Mouse (Mus musculus) embryonic fibroblast, embryonic 13.5 days (primary cell): ENCODE data around the gene Olfr519. TPM values are rescaled to one million over a fixed set of nuclear protein-coding genes. Genes with fewer than 3 reads are reported as not detected.

Experiments
- H3K27ac ChIP-seq: 2 replicates; pipeline ENCODE4 v1.5.1; 2012; ENCODE audit warnings: low read length, control low read depth, inconsistent platforms; ENCODE audit not compliant: insufficient read depth
- H3K4me1 ChIP-seq: 2 replicates; pipeline ENCODE4 v1.6.1; 2011; ENCODE audit warnings: low read length; ENCODE audit not compliant: control insufficient read depth, insufficient read depth
- H3K4me3 ChIP-seq: 2 replicates; pipeline ENCODE4 v1.5.1; 2011; ENCODE audit warnings: mild to moderate bottlenecking, control low read depth, low read length; ENCODE audit not compliant: insufficient read depth
- CTCF ChIP-seq: IDR thresholded peaks from 2 replicates; pipeline ENCODE4 v1.5.1; 2011; ENCODE audit warnings: mild to moderate bottlenecking, control low read depth, low read length, moderate library complexity, borderline replicate concordance; ENCODE audit not compliant: insufficient read depth
- POLR2A ChIP-seq: IDR thresholded peaks from 2 replicates; pipeline ENCODE4 v1.6.1; 2011; ENCODE audit warnings: low read depth, mild to moderate bottlenecking, control low read depth, low read length, moderate library complexity
- polyA plus RNA-seq: library from polyadenylated mRNA; stranded (reverse); fragments of >200 nt; gene quantifications from 2 replicates; pipeline ENCODE4 v1.2.4, GENCODE M21; 2011; ENCODE audit warnings: low read depth; ENCODE audit not compliant: missing spikeins, insufficient read length

Olfr519 gene
- polyA plus RNA-seq, 1 experiment: not detected

DNA sequence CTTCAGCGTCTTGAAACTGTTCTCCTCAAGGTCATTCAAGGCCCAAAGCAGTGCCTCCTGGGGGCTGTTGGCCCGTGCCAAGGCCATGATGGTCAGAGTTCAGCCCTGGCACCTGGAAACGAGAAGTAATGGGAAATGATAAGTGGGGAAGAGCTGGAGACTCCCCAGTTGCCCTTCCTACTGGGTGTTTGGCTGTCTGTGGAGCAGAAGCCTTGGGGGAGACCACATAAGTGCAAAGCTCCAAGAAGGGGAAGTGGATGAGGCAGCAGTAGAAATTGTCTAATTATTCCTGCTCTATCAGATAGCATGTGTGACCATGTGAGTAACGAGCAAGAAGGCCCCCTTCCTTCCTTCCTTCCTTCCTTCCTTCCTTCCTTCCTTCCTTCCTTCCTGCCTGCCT lies 32.8 kb upstream of the Olfr519 start:
- Histone ChIP-seq H3K4me1 (no peaks in the 10 kb centered on the region), H3K4me3 (no peak overlapping the region)

DNA sequence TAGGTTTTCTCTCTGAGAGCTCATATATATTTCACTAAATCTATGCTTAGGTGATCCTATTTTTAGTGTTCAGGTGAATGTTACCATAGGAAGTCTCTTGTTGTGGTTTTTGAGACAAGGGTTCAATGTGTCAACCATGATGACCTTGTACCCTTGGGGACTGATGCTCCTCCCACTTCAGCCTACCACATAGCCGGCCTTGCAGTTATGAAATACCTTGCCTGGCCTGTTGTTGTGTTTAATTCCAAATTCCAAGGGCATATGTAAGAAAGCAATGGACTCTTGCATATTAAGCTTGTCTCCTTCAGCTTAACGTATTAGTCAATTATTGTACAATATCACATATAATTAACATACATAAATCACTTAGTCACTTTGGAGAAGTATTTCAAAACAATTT lies 9.7 kb upstream of the Olfr519 start:
- Histone ChIP-seq H3K4me1 (no peaks in the 10 kb centered on the region), H3K4me3 (no peak overlapping the region), H3K27ac (no peak overlapping the region)
- TF ChIP-seq POLR2A (no peak), CTCF (no peak)

More for the DNA sequence above, 32.8 kb upstream of the Olfr519 start:
- no peak overlapping the region for H3K27ac ChIP-seq
- TF ChIP-seq CTCF: no peak
- no peak for TF ChIP-seq POLR2A

- TF ChIP-seq POLR2A (no peak), CTCF (no peak)
- Histone ChIP-seq H3K4me1 (no peaks in the 10 kb centered on the region), H3K4me3 (no peak within 1 kb of the TSS), H3K27ac (no peak within 1 kb of the TSS)
Measured at GRCm38 (mm10) chr7:108884906-108885305, 9.3 kb downstream of the Olfr519 start, which contains the start of gene Olfr518. Olfr518 (minus strand) TSS chr7:108885006.

GRCm38 (mm10) chr7:108872279-108872678 lies 21.9 kb downstream of the Olfr519 start, which contains the start of gene Olfr517:
Olfr517 (minus strand) TSS chr7:108872379.
- Histone ChIP-seq H3K4me3 (no peak within 1 kb of the TSS), H3K4me1 (no peaks in the 10 kb centered on the region), H3K27ac (no peak within 1 kb of the TSS)
- TF ChIP-seq CTCF: no peak
- no peak for TF ChIP-seq POLR2A

DNA sequence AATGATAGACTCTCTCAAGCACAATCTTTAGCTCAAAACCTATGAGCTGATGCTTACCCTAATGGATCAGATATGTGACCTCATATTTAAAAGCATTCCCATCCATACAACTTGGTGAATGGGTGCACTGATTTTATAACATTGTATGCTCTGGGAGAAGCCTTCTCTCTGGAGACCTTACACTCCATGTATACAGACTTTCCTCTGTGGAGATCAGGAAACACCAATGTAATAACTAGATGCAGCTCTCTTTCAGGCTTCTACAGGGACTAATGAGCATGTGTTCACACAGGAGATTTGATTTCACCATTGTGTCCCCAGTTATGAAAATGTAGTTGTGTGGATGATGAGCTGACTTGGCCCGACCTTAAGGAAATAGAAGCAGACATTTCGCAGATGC lies 43.8 kb downstream of the Olfr519 start, which contains the start of gene Olfr516:
Gene Olfr516 (minus strand): TSS at position 101 of the 400 bp plus-strand sequence.
- Histone ChIP-seq H3K4me3 (no peak within 1 kb of the TSS), H3K4me1 (no peaks in the 10 kb centered on the region), H3K27ac (no peak within 1 kb of the TSS)
- TF ChIP-seq POLR2A (no peak), CTCF (no peak)

Other genes starting within 250 kb of the Olfr519 start
- not detected in 2 replicates for gene Olfr509, start 242.5 kb downstream of the Olfr519 start, polyA plus RNA-seq
- not detected in 2 replicates for gene Olfr510, start 228.0 kb downstream of the Olfr519 start, polyA plus RNA-seq
- gene Olfr512, start 181.1 kb downstream of the Olfr519 start, polyA plus RNA-seq: not detected in 2 replicates
- not detected in 2 replicates for gene Olfr513, start 143.4 kb downstream of the Olfr519 start, polyA plus RNA-seq
- not detected in 2 replicates for gene Olfr514, start 68.4 kb downstream of the Olfr519 start, polyA plus RNA-seq
- gene Olfr516, start 43.9 kb downstream of the Olfr519 start, polyA plus RNA-seq: not detected in 2 replicates
- gene Olfr517, start 22.0 kb downstream of the Olfr519 start, polyA plus RNA-seq: not detected in 2 replicates
- not detected in 2 replicates for gene Olfr518, start 9.4 kb downstream of the Olfr519 start, polyA plus RNA-seq
- 0.16 TPM in 1 of 2 replicates, not detected in the other for gene Nlrp10, start 35.8 kb upstream of the Olfr519 start, polyA plus RNA-seq
- gene Eif3f, start 40.0 kb upstream of the Olfr519 start, polyA plus RNA-seq: 166 and 204 TPM in 2 replicates
- gene Tub, start 55.9 kb upstream of the Olfr519 start, polyA plus RNA-seq: 0.49 TPM in 1 of 2 replicates, not detected in the other
- gene Ric3, start 188.9 kb upstream of the Olfr519 start, polyA plus RNA-seq: 0.93 and 1.0 TPM in 2 replicates